Mouse (Mus musculus): Measurements from ENCODE around the gene Mapk8ip1. TPM values are rescaled to one million over a fixed set of nuclear protein-coding genes. Genes with fewer than 3 reads are reported as not detected.
A peak's percentile ranks its signal among the peaks of the same experiment; 100 is the strongest.

The Mapk8ip1 gene
- total and polyA plus RNA-seq, 3 experiments: 3.8 to 7.1 (median 4.5) TPM

DNA sequence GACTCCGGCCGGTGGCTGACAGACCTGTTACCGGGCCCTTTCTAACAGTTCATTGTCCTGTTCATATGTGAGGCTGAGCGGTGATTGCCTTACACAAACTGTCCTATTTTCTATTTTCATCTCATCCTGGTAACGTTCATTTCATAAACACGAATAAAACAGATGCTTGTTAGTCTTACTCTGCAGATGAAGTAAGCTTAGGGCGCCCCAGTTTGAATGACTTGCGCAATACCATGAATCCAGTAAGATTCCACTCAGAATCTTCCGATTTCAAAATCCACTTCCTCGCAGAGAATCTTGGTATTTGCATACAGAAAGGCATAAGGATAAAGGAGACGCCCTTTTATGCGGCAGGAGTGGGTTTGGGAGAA, 33.3 kb upstream of the Mapk8ip1 start:
- Histone ChIP-seq H3K27ac (peak overlapping the region; percentile 78), H3K4me3 (peak overlapping the region; percentile 59), H3K36me3 (ENCODE audit: control insufficient read depth, insufficient read depth, low read length) (peaks cover 7% of the 10 kb centered on the region), H3K4me1 (ENCODE audit: control insufficient read depth, insufficient read depth, low read length) (peaks cover 23% of the 10 kb centered on the region), H3K27me3 (ENCODE audit: control insufficient read depth, insufficient read depth, low read length) (no peaks in the 10 kb centered on the region), H3K9ac (ENCODE audit: low read depth, low read length) (peak overlapping the region; percentile 40), H3K79me2 (replicated peaks; ENCODE audit: control insufficient read depth, insufficient read depth, low read length) (peaks cover 3% of the 10 kb centered on the region; the same call in 1 of the 2 replicates)
- no peak for DNase-seq
- WGBS: 1% methylated on average over 12 of the region's 12 CpGs
- TF ChIP-seq EP300 (IDR thresholded peaks at IDR 0.05; ENCODE audit: insufficient read depth, low read depth, low read length) (no peak), POLR2A (IDR thresholded peaks at IDR 0.05; ENCODE audit: insufficient read depth, low read depth, low read length) (no peak), CTCF (IDR thresholded peaks at IDR 0.05) (no peak)
- intact Hi-C loops (cut with DNase I): loop anchor here (1.0 to 5.0 kb wide), 3 partner anchors 25 to 252 kb away; partner anchors contain the start of genes Large2 and Pex16

DNA sequence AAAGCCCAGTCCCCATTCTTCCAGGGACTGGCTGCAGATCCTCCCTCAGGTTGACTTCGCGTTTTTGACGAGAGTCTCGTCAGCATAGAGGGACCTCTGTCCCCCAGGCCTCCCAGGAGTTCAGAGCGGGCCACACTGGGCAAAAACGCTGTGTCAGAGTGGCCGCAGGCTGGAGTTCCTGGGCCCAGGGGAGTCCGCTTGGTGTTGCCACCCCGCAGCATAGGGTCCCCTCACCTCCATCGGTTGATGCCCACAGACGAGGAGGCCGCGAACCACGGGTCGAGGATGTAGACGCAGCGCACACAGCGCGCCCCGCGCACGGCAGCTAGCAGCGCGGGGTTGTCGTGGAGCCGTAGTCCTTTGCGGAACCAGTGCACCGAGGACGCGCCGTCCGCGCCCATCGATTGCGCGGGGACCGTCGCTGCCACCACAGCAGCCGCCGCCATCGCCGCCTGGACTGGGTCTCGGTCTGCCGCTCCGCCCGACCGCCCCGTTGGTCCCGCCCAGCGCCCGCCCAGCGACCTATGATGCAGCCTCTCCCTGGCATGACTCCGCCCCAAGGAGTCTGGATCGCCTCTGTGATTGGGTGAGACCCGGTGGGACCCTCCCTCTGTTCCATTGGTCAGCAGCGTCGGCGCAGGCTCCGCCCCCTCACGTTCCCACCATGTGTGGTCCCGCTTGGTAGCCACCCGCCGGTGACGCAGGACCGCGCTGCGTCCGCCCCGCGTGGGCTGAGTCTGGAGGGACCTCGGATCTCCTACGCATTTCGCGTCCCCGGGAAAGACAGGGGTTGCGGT, 32.7 kb upstream of the Mapk8ip1 start, which contains the start of gene Cry2:
Gene Cry2, minus strand, starts transcription at position 466 of the 797 bp plus-strand sequence.
- Histone ChIP-seq H3K4me3 (peak within 1 kb of the TSS; percentile 89), H3K9ac (ENCODE audit: low read depth, low read length) (peak within 1 kb of the TSS; percentile 98), H3K36me3 (ENCODE audit: control insufficient read depth, insufficient read depth, low read length) (peaks cover 7% of the 10 kb centered on the region), H3K27me3 (ENCODE audit: control insufficient read depth, insufficient read depth, low read length) (no peaks in the 10 kb centered on the region), H3K79me2 (replicated peaks; ENCODE audit: control insufficient read depth, insufficient read depth, low read length) (peaks cover 3% of the 10 kb centered on the region; the same call in 1 of the 2 replicates), H3K4me1 (ENCODE audit: control insufficient read depth, insufficient read depth, low read length) (peaks cover 26% of the 10 kb centered on the region), H3K27ac (peak within 1 kb of the TSS; percentile 85)
- TF ChIP-seq EP300 (IDR thresholded peaks at IDR 0.05; ENCODE audit: insufficient read depth, low read depth, low read length): peak; percentile 74
- TF ChIP-seq POLR2A (IDR thresholded peaks at IDR 0.05; ENCODE audit: insufficient read depth, low read depth, low read length): peak; percentile 91
- TF ChIP-seq CTCF (IDR thresholded peaks at IDR 0.05): no peak; the same call in 1 of the 2 replicates
- intact Hi-C loops (cut with DNase I): loop anchor here (1.0 to 5.0 kb wide), 3 partner anchors 26 to 251 kb away; partner anchors contain the start of genes Large2 and Pex16
- peak; percentile 97 to 99 for DNase-seq
- under 1% methylated on average over 76 of the region's 76 CpGs for WGBS

DNA sequence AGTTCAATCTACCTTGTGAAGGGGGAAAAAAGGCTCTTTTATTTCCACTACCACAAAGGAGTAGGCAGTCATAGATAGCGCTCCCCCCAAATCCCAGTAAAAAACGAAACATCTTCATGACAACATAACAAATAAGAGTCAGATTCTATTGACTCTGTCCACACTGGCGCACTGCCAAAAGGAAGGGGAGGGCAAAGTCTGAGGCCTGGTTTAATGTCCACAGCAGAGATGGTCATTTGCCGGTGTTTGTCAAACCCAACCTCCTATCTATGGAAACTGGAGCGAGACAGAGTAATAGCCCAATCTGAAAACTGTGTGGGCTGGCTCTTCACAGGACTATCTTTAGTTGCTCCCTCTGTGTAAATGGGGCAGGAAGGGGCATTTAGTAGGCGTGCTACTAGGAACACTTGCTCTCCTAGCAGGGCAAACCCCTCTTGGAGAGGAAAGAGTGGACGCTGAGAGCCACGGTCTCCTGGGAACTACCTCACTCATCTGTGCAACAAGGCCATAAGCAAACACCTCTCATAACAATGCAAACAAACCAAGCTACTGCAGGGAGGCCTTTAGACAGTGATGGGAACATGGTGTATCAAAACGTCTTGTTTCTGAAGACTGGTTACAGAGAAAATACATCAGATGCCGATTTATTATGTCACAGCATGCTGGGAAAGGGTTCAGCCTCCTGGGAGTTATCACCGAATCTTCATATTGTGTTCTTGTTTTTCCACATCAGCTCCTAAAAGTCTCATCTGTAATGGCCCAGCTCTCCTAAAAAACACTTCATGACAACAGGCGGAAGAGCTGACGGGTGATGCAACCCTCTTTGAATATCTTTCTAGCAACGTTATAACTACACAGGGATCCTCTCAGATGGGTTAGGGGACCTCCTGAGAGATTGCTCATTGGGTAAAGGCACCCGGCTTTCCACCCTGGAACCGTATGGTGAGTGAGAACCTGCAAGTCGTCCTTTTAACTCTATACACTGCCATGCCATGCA, 31.5 kb upstream of the Mapk8ip1 start:
- 22% methylated on average over 17 of the region's 17 CpGs for WGBS
- Histone ChIP-seq H3K4me1 (ENCODE audit: control insufficient read depth, insufficient read depth, low read length) (peaks cover 33% of the 10 kb centered on the region), H3K27ac (peak overlapping the region; percentile 85), H3K27me3 (ENCODE audit: control insufficient read depth, insufficient read depth, low read length) (no peaks in the 10 kb centered on the region), H3K79me2 (replicated peaks; ENCODE audit: control insufficient read depth, insufficient read depth, low read length) (peaks cover 3% of the 10 kb centered on the region; the same call in 1 of the 2 replicates), H3K9ac (ENCODE audit: low read depth, low read length) (peak overlapping the region; percentile 98), H3K36me3 (ENCODE audit: control insufficient read depth, insufficient read depth, low read length) (peaks cover 10% of the 10 kb centered on the region), H3K4me3 (peak overlapping the region; percentile 89)
- TF ChIP-seq CTCF (IDR thresholded peaks at IDR 0.05) (no peak), POLR2A (IDR thresholded peaks at IDR 0.05; ENCODE audit: insufficient read depth, low read depth, low read length) (no peak), EP300 (IDR thresholded peaks at IDR 0.05; ENCODE audit: insufficient read depth, low read depth, low read length) (no peak)
- intact Hi-C loops (cut with DNase I): loop anchor here (5.0 kb wide), 1 partner anchor 250 kb away; no protein-coding TSS in a partner anchor
- peak; percentile 66 to 70 for DNase-seq

DNA sequence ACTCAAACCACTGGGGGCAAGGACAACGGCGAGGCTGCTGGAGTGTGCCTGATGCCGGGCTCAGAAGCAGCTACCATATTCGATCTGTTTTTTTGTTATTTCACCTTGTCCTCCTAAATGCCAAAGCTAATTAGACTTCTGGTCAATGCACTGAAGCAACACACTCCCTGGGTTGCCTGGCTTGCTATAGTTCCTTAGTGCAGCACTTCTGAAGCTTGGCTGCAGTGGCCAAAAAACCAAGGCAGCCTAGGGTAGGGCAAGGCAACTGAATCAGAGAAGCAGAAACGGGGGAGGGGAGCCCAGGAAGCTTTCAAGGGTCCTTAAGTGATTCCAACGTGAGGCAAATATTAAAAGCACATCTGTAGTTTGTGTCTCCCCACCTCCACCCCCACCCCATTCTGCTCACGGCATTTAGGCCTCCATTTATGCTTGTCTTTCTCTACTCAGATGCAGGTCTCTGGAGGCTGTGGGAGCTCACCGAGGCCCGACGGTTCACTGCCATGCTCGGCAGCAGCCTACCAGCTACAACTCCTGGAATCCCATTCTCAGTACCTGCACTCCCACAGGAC, 30.6 kb upstream of the Mapk8ip1 start:
- peaks cover 11% of the 10 kb centered on the region for H3K36me3 ChIP-seq (ENCODE audit: control insufficient read depth, insufficient read depth, low read length)
- WGBS: 16% methylated on average over 11 of the region's 11 CpGs
- intact Hi-C loops (cut with DNase I): loop anchor here (5.0 kb wide), 1 partner anchor 249 kb away; no protein-coding TSS in a partner anchor

More for the DNA sequence above, 30.6 kb upstream of the Mapk8ip1 start:
- Histone ChIP-seq H3K27me3 (ENCODE audit: control insufficient read depth, insufficient read depth, low read length) (no peaks in the 10 kb centered on the region), H3K4me1 (ENCODE audit: control insufficient read depth, insufficient read depth, low read length) (peaks cover 36% of the 10 kb centered on the region), H3K4me3 (peak overlapping the region; percentile 89), H3K27ac (peak overlapping the region; percentile 85), H3K9ac (ENCODE audit: low read depth, low read length) (peak overlapping the region; percentile 29), H3K79me2 (replicated peaks; ENCODE audit: control insufficient read depth, insufficient read depth, low read length) (peaks cover 3% of the 10 kb centered on the region; the same call in 1 of the 2 replicates)
- DNase-seq: no peak
- no peak for TF ChIP-seq POLR2A (IDR thresholded peaks at IDR 0.05; ENCODE audit: insufficient read depth, low read depth, low read length)
- no peak for TF ChIP-seq CTCF (IDR thresholded peaks at IDR 0.05)
- no peak for TF ChIP-seq EP300 (IDR thresholded peaks at IDR 0.05; ENCODE audit: insufficient read depth, low read depth, low read length)
